Mouse (Mus musculus) MEL-GATA-1-ER (cell line): ENCODE measurements at regions not wholly inside any gene's neighbourhood (a gene's known extent, or its start where the extent isn't known, plus 50 kb on each side); places are given as distances from the start of the nearest gene placed in this dataset.

Source experiments
- DNase-seq: peaks from one replicate; pipeline ENCODE4 v3.0.0-alpha.2; 2012; ENCODE audit warnings: low read depth; ENCODE audit errors: extremely low read depth

DNA sequence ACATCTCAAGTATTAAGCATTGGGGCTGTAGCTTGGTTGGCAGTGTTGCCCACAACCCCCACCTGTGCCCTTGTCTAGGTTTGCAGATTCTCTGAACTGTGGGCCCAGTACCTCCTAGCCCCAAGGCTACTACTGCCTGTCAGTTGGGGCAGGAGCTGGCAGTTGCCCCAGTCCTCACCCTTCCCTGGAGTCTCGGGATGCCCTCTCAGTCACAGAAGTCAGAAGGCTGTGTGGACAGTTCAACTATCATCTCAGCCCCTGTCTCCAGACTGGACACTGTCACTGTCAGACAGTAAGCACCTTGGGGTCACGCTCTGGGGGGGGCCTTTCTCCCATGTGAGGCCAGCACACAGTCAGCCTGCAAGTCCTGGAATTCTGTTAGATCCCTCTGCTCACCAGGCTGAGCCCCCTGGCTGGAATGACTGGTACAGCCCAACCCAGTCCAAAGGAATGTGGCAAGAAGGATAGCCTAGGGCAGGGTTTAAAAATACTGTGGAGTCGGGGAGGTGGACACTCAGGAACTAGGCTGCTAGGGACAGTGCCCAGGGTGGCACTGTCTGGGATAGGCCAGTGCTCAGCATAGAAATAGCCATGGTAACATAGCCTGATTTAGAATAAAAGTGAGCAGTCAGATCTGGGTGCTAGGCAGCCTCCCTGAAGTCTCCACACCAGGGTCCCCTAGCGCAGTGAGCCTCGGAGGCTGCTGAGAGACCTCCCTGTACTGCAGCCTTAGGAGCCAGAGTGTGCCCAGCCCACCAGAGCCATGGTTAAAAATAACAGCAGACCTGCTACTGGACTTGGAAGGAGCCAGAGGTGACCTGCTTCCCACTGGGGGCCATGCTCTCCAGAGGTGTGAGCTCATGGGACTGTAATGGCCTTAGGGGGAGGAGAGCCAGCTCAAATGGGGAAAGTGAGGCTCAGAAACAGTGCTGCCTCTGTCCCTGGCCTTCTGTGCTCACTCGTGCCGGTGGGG lies 83.1 kb upstream of the Ptpn1 start:
- DNase-seq, result no peak

DNA sequence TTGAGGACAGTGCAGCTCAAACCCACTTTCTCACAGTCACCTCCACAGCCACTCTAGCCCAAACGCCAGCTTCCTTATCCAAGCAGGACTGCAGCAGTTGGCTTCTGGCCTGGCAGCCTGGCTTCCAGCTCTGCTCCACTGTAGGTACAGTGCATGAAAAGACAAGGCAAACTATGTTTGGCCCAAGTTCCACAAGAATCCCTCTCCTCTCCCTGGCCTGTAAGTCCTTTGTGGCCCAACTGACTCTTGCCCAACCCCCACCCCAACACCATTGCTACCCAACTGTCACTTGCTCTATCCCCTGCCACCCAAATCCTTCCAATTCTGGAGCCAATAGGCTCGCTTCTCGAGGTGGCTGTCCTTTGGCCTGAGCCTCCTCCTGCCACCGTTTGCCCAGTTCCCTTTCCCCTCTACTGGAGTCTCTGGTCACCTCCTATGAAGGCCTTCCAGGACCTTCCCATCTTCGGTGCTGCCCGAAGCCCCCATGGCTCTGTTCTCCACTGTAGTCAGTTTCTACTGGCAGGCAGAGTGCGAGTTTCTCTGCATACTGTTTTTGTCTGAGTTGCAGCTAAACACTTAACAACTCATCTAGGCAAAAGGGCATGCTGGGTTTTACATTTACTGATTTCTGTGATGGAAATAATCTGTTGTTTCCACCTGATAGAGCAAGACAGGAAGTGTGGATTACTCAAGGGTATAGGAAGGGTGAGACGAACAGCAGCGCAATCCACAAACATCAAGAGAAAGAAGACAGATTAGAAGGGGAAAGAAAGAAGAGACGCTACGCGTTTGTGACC lies 84.4 kb upstream of the Ptpn1 start:
- no peak for DNase-seq

DNA sequence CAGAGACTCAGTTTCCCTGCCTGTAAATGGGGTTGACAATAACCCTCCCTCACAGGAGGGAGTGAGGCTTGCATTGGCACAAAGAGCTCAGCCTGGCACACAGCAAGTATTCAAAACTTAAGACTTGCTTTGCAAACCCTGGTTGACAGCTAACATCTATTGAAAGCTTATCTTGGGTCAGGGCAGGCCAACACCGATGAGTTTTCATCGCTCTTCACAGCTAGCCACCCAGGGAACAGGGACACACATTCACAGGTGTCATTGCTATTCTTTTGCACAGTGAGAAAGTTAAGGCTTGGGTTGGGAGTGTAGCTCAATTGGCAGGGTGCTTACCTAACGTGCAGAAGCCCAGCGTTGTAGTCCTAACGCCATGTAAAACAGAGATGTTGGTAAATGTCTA lies 86.5 kb upstream of the Ptpn1 start:
- no peak for DNase-seq

DNA sequence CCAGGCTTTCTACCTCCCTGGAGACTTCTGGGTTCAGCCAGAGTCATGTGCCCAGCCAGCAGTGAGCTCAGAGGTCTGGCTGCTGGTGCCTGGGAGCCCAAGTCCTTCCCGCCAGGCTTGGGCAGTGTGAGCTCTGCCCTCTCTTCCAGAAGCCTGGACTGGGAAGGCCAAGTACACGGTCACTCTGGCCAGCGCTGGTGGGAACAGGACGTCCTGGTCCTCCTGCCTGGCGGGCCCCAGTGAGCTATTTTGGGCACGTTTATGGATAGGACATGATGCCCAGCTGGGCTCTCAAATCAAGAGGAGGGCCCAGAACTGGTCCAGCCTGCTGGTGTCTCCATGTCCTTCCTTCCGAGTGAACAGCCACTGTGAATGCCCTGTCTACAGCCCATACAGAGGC lies 87.3 kb upstream of the Ptpn1 start:
- DNase-seq, result no peak

DNA sequence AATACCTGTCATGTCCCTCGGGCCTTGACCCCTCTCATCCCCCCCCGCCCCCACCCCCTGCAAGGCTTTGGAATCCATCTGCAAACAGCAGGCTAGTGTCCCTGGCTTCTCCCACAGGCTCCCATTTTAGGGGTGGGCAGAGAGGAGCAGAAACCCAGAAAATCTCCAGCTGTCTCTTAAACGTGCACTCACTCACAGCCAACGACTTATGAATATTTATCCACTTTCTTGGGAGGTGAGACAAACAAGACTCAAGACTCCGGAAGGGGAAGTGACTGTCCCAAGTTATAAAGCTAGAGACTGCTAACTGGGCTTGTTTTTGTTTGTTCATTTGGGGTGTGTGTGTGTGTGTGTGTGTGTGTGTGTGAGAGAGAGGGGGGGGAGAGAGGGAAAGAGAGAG lies 87.9 kb upstream of the Ptpn1 start:
- no peak for DNase-seq

DNA sequence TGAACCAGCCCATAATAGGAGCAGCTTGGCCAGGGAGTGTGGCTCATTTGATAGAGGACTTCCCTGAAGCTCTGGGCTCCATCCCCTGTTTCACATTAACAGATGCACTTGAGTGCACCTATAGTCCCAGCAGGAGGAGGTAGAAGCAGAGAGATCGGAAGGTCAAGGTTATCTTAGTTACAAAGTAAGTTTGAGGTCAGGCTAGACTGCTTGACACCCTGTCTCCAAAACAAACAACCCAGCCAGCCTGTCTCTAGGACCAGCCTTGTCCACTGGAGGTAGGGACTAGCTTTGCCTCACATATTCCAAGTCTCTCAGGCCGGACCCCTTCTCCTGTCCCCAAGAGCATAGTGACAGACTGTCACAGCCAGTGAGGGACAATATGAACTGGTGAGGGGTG lies 88.9 kb upstream of the Ptpn1 start:
- no peak for DNase-seq

DNA sequence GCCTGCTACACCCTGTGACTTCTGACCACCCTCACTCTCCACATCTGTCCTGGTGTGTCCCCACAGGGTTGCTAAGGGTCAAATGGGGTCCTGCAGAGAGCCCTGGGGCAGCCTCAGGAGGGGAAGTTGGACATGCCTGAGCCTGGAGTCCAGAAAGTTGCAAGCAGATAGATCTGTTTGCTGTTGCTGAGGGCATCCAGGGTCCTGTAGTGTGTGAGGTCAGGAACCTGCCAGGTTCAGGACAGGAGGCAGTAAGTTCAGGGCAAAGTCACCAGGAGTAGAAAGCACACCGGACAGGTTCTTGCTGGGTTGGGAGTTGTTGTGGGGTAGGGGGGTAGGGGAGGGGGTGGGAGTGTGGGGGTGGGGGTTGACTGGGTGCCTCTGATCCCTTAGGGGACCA lies 89.4 kb upstream of the Ptpn1 start:
- DNase-seq, result no peak

DNA sequence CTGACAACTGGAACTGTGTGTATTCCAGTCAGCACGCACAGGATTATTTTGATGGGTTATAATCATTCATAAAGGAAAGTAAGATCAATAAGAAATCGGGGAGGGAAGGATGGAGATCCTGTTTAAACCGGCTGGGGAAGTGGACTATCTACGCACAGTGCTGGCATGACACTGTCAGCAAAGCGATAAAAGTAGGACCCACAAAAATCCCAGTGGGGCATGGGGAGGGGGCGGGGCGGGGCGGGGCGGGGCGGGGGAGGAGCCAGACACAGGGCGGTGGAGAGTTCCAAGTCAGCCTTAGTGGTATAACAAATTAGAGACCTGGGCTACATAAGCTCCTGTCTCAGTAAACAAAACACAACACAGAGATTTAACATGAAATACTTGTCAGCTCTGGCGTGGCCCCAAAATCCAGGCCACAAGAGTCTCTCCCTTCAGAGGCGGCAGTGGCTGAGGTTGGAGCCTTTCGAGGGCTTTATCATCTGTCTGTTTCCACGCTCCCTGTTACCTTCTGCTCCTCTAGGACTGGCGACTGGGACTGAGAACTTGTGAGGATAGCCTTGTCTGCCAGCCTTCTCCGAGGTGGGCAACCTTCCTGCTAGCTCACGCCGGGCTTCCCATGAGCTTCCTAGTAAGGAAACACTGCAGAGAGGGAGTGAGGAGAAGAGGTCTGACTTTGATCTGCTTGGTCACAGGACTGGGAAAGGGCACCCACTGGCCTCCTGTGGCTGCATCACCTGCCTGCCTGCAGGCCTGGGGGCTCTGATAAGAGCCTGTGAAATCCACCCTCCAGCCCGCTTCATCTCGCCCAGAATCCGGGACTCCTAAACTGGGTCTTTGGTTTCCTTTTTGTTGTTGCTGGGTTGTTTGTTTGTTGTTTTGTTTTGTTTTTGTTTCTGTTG lies 90.3 kb upstream of the Ptpn1 start:
- DNase-seq, result peak; percentile 39

DNA sequence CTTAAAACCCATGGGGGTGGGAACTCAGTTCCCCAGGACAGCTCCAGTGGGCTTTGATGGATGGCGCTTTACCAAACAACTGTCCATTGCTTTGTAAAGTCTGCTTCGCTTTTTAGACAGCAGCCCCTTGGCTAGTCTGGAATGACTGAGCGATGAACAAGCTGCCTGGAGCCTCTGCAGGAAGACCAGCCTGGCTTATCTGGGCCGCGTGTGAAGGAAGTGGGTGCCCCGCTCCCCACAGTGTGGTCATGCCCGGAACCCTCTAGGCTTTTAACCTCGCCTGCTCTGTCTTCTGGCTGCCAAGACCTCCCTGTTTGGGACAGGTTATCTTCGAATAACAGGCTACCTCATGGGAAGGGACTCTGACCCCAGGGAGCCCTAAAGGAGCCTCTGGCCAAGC lies 91.5 kb upstream of the Ptpn1 start:
- DNase-seq, result peak; percentile 73

DNA sequence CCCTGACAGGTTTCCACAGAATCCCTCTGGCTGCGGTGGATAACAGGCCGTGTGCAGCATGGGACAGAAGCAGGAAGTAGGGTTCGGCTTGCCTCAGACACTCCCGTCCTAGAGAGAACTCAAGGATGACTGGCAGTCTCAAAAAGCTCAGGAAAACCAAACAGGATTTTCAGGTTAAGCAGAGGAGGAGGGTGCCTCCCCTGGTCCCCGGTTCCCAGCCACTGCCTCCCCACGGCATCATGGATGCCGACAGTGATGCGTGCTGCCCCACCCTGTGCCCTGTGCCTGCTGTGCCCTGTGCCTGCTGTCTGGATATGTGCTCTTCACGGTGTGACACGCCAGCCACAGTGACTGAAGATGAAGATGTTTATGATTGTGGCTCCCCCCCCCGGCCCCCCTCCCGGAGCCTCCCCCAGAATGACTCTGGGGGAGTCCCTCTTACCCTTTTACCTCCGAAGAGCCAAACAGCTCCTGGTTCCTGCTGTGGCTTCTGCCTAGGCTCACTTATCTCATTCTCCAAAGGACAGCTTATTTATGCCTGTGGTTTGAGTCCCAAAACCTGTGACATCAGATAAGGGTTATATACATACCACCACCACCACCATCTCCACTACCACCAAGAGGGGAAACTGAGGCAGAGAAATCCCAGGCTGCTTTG lies 92.4 kb upstream of the Ptpn1 start:
- DNase-seq, result peak; percentile 70

DNA sequence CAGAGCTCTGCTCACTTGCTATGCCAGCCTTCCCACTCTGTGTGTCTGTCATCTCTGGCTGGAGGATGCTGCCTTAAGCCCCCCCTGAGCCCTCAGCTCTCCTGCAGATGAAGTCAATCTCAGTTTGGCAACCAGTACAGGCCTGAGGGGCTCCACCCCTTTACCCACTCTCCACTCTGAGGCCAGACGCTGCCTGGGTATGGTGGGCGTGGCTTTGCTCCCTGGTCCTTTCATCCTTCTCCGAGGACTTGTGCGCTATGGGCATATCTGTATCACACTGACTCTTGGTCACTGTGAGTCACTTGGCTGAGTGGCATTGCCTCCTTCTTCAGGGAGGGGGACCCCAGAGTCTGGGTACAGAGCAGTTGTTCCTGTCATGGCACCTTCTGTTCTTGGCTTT lies 94.3 kb upstream of the Ptpn1 start:
- no peak for DNase-seq

DNA sequence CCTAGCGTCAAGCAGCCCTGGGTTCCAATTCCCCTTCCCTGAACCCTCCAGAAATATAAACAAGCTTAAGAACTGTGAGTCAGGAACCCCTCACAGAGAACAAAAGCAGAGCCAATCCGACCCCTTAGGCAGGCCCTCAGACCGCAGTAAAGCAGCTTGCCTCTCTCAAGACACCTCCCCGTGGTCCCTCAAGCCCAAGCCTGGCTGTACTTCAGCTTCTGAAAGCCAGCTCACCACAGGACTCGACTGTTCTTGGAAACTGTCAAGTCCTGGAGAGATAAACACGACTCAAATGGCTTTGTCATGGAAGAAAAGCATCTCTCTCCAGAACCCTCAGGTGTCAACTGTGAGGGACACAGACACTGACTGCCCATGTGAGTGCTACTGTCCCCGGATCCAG lies 95.2 kb upstream of the Ptpn1 start:
- DNase-seq, result peak; percentile 18

DNA sequence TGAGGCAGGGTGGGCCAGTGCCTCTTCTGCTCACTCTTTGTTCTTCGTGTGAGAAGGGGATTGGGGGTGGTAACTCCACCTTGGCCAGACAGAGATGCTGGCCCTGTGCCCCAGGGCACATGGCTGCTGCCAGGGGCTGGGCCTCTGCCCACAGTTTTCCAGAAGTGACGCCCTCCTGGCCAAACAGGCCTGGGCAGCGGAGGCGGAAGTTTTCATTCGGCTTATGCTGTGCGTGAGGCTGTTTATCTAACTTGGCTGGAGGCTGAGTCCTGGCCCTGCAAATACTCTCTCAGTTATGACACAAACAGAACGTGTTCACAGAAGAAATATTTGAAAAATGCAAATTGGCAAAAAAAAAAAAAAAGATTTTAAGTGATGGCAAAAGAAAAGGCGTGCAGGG lies 97.3 kb upstream of the Ptpn1 start:
- DNase-seq, result no peak

DNA sequence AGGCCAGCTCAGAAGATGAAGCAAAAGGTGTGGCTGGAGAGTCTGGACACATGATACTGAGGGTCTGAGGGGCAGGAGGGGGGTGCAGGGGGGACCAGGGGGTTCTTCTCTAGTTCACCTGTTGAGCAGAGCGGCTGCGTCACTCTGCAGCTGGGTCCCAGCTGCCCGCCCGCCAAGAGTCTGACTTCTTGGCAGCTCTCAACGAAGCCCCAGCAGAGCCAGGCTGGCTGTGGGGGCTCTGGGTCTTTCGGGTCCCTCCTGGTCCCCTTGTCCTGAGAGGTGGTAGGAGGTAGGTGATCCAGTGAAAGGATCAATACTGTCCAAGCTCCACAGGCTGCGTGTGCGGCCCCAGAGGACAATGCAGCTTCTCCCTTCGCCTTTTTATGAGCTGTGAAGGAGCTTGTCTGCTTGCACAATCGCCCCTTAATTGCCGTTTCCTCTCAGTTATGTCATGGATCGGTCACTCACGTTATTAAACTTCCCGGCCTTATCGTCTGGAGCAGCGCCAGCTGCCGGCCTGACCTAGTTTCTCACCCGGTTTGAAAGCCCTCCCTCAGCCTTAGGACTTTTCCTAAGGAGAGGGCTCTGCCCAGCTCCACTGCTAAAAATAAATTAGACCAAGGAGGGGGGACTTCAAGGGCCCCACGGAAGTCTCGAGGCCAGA lies 98.4 kb upstream of the Ptpn1 start:
- DNase-seq, result no peak

DNA sequence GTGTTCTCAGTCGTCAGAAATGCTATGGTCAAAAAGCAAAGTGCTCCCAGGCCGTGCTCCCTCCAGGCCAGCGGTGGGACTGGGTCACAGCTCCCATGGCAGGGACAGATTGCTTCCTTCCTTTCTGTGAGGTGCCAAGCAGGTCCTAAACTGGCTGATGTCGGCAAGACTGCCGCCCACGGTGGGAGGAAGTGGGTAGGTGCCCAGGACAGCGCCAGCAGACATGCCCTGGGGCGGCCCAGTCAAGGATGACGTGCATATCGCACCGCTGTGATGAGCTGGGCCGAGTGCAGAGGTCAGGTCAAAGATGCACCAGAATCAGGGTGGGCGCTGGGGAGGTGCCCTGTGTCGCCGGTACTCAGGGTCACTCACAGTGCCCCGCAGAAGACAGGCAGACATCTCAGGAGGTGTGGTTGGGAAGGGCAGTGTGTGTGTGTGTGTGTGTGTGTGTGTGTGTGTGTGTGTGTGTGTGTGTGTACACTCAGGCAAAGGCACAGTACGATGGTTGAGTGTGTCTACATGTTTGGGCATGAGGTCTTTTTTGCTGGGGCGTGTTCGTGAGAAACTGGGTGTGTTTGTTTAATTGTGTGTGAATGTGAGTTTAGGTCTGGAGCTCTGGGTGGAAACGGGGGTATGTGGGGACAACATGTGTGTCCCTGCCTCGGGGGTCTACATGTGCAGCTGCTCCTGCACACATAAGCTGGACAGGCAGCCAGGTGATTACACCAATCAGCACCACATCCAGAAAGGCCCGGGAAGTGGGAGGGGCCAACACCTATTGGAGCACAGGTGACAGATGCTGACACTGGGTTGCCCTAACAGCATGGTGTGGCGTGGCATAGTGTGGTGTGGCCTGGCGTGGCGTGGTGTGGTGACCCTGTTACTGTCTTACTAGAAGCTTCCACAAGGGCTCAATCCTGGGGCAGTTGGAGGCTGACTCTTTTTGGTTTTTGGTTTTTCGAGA lies 100.5 kb upstream of the Ptpn1 start:
- DNase-seq, result no peak

DNA sequence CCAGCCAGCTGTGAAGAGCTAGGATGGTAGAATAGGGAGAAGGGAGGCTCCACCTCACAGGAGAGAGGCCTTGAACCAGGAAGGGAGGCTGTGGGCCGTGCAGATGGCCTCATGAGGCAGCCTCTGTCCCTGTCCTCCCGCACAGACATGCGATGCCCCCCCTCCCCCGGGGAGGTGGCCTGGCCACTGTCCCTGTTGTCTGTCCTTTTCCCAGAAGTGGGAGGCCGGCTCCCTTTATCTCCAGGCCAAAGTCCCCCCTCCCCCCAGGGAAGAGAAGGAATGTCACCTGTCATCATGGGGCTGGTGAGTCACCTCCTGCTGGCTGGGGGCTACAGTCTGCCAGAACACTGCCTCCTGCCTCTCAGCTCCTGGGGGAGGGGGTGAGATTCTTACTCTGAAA lies 103.6 kb upstream of the Ptpn1 start:
- no peak for DNase-seq

DNA sequence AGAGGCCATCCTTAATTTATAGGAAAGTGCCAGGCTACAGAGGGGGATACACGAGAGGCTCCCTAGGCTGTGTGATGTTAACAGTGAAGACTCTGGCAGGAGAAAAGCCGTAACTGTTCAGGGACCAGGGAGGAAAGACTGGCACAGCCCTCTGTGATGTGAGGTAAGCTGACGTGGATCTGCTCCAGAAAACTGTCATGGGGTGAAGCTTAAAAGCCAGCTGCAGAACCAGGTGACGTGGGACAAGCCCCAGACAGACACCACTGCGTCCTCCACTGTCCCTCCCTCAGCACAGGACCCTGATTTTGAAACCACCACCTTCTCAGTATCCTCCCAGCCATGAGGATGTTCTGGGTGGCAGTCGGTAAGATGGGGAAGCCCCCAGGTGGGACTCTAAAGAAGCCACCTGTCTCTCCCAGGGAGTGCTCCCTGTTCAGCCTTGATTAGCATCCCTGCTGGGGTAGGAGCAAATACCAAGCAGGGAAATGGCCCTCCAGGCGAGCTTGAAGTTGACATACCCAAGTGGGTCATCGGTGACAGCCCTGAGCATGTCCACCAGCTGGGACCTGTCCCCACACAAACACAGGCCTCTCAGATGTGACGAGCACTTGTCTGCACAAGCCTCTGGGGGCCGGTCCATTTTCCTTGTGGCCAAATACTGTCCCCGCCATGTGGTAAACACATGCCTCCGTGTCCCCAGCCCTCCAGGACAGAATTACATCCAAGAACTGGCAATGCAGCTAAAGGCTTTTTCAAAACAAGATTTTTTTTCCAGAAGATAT lies 104.7 kb upstream of the Ptpn1 start:
- no peak for DNase-seq

DNA sequence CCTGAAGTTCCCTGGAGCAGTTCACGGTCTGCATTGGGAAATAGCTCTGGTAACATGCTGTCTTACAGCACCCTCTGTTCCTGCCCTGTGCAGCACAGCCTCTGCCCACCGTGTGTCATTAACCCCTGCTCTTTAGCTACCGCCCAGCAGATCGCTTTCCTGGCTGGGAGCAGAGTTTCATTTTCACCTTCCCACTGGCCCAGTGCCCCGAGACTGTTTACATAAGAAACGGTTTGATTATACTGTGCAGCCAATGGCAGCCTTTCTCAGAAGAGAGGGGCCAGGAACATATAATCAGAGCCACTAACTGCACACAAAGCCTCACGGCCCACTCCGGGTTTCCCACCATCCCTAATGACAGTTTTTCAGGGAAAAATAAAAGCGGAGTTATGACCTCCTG lies 108.3 kb upstream of the Ptpn1 start:
- DNase-seq, result no peak

DNA sequence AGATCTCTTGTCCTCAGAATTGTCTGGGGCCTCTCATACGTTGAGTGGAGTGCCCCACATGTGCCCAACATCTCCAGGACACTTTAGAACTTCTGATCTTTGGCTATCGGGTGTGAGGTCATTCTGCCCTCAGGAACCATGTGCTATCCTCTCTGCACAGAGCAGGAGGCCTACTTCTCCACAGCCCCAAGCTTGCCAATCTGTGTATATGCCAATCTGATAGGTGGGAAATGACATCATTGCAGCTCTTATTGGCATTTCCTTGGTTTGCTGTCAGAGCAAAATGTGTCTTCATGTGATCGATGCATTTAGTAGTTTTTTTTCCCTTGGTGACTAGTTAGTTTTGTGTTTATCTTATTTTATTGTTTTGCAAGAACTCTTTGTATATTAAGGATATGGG lies 108.8 kb upstream of the Ptpn1 start:
- DNase-seq, result no peak
